Mouse (Mus musculus) heart, embryonic 15.5 days (tissue): ENCODE measurements around the gene Igf2bp3. TPM values are rescaled to one million over a fixed set of nuclear protein-coding genes. Genes with fewer than 3 reads are reported as not detected.

Source experiments
- ATAC-seq: fragments of 200-750 bp; cut with Nextera tagmentation; replicated peaks from 2 replicates; pipeline ENCODE4 v1.8.0; 2017; ENCODE audit warnings: low read depth, moderate TSS enrichment; ENCODE audit not compliant: insufficient number of reproducible peaks, insufficient read depth, low FRiP score
- H3K27ac ChIP-seq: fragments of 300-500 bp; sonication (generic); 2 replicates; pipeline ENCODE4 v1.5.1; 2015; ENCODE audit warnings: mild to moderate bottlenecking, inconsistent platforms
- H3K27me3 ChIP-seq: fragments of 300-500 bp; sonication (generic); 2 replicates; pipeline ENCODE4 v1.6.1; 2015; ENCODE audit warnings: inconsistent platforms
- H3K36me3 ChIP-seq: fragments of 300-500 bp; sonication (generic); 2 replicates; pipeline ENCODE4 v1.6.1; 2015; ENCODE audit warnings: mild to moderate bottlenecking, inconsistent platforms
- H3K4me1 ChIP-seq: fragments of 300-500 bp; sonication (generic); replicated peaks from 2 replicates; pipeline ENCODE4 v1.6.1; 2015; ENCODE audit warnings: inconsistent platforms
- H3K4me2 ChIP-seq: fragments of 300-500 bp; sonication (generic); 2 replicates; pipeline ENCODE4 v1.6.1; 2015; ENCODE audit warnings: inconsistent platforms, mild to moderate bottlenecking, moderate library complexity
- H3K4me3 ChIP-seq: fragments of 300-500 bp; sonication (generic); 2 replicates; pipeline ENCODE4 v1.5.1; 2015; ENCODE audit warnings: mild to moderate bottlenecking, inconsistent platforms
- H3K9ac ChIP-seq: fragments of 300-500 bp; sonication (generic); 2 replicates; pipeline ENCODE4 v1.6.1; 2015; ENCODE audit warnings: mild to moderate bottlenecking, inconsistent platforms
- H3K9me3 ChIP-seq: fragments of 300-500 bp; sonication (generic); replicated peaks from 2 replicates; pipeline ENCODE4 v1.6.1; 2016; ENCODE audit warnings: inconsistent platforms
- WGBS: fragments of 180-500 bp; shearing (Covaris S2); methylation state at CpG from one replicate; pipeline ENCODE4 v1.1.7; 2015; ENCODE audit warnings: mixed read lengths; 5-methylcytosine and 5-hydroxymethylcytosine counted together
- polyA plus RNA-seq: library from polyadenylated mRNA; unstranded; fragments of >200 nt; fragmentation: Nextera tagmentation; extraction: Ambion mirVana; gene quantifications from 2 replicates; pipeline ENCODE4 v1.2.1, GENCODE M21; 2015

Gene Igf2bp3
- polyA plus RNA-seq, 1 experiment from 2014 or later, result 33.0 TPM

DNA sequence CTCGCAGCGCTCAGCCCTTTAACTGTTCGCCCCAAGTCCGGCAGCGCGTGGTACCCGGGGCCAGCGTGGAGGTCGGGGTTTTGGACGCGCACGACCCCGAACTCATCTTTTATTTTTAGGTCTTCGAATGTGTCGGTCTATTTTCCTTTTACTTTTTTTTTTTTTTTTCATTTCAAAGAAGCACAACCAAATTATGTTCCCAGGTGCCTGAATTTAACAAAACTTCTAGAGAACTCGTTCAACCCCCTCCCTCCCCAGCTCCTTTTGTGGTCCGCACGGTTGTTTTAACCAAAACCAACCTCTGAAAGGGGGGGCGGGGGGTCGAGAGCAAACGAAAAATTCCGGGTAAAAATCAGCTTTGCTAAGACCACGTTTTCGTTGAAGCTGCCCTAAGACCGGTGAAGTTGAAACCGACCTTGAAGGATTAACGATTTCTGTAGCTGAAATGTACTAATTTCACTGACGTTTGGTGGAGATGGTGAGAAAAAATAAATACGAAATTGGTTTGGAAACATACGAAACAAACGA is 3.6 kb upstream of the Igf2bp3 start:
- Histone ChIP-seq H3K27ac (no peak overlapping the region; the same call in 1 of the 2 replicates), H3K4me3 (peak overlapping the region; percentile 78), H3K4me2 (peak overlapping the region; percentile 86), H3K9ac (peak overlapping the region; percentile 42; the same call in 1 of the 2 replicates), H3K4me1 (peaks cover 10% of the 10 kb centered on the region), H3K27me3 (no peaks in the 10 kb centered on the region), H3K36me3 (no peaks in the 10 kb centered on the region), H3K9me3 (no peaks in the 10 kb centered on the region)
- WGBS, result under 1% methylated on average over 31 of the region's 31 CpGs
- no peak for ATAC-seq

DNA sequence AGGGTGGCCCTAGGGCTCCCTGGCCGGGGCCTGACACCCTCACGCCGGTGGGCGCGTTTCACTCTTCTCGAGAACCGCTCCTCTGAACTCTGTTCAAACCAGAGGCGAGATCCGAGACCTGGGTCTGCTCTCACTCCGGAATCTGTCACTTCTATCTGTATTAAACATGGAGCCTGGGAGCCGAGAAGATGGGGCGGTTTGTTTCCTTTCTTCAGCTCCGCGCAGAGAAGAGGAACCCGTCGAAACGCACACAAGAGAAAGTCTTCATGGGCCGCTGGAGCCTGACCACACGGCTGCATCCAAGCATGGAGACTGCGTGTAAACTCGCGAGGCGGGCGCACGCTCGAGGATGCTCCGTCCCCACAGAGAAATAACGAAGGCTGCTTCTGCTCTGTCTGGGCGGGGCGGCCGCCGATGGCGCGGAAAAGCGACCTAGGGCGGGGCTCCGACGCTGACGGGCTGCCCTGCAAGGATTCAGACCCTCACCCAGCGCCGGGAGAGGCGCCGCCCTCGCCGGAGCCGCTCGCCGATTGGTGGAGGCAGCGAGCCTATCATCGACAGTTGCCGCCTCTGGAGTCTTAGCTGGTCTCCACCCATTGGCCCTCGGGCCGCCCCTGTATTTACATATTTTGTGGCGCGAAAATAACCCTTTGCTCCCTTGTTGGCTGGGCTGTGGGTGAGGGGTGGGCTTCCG is 3.0 kb upstream of the Igf2bp3 start:
- H3K27ac ChIP-seq, result peak overlapping the region; percentile 96
- under 1% methylated on average over 56 of the region's 56 CpGs for WGBS
- H3K4me3 ChIP-seq, result peak overlapping the region; percentile 78
- peak; percentile 87 for ATAC-seq
- H3K9ac ChIP-seq, result peak overlapping the region; percentile 72
- H3K27me3 ChIP-seq, result no peaks in the 10 kb centered on the region
- no peaks in the 10 kb centered on the region for H3K36me3 ChIP-seq
- H3K9me3 ChIP-seq, result no peaks in the 10 kb centered on the region
- H3K4me1 ChIP-seq, result peaks cover 16% of the 10 kb centered on the region
- peak overlapping the region; percentile 86 for H3K4me2 ChIP-seq

DNA sequence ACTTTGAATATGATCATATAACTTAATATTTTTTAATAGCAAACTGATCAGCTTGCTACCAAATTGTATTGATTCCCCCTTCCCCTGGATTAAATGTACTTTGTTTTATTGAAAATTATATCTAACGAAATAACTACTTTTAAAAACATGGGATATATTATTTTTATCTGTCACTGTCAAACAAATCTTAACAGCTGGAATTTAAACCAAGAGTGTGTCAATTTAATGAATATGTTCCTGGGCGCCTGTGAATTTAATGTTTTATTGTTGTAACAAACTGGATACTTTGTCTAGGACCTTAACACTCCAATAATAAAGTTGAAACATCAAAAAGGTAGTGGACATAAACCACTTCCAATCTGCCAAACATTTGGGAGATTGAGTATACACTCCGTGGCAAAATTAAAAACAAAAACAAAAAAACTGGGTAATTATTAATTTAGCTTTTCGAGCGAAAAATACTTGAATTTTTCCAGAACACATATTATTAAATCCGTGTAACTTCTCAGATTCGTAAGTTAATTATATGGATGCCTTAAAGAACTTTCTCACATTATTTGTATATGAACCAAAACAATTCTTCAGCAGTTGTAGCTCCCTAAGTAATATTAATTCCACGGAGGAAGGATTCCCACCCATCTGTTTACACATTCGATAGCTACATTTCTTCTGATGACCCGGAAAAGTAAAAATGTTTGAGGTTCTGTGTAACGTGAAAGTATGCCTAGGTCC is 2.2 kb upstream of the Igf2bp3 start:
- H3K9ac ChIP-seq, result peak overlapping the region; percentile 72
- peak overlapping the region; percentile 86 for H3K4me2 ChIP-seq
- 7% methylated on average over 11 of the region's 11 CpGs for WGBS
- H3K27me3 ChIP-seq, result no peaks in the 10 kb centered on the region
- H3K9me3 ChIP-seq, result no peaks in the 10 kb centered on the region
- H3K27ac ChIP-seq, result peak overlapping the region; percentile 96
- peaks cover 22% of the 10 kb centered on the region for H3K4me1 ChIP-seq
- H3K36me3 ChIP-seq, result no peaks in the 10 kb centered on the region
- H3K4me3 ChIP-seq, result peak overlapping the region; percentile 78
- no peak for ATAC-seq

DNA sequence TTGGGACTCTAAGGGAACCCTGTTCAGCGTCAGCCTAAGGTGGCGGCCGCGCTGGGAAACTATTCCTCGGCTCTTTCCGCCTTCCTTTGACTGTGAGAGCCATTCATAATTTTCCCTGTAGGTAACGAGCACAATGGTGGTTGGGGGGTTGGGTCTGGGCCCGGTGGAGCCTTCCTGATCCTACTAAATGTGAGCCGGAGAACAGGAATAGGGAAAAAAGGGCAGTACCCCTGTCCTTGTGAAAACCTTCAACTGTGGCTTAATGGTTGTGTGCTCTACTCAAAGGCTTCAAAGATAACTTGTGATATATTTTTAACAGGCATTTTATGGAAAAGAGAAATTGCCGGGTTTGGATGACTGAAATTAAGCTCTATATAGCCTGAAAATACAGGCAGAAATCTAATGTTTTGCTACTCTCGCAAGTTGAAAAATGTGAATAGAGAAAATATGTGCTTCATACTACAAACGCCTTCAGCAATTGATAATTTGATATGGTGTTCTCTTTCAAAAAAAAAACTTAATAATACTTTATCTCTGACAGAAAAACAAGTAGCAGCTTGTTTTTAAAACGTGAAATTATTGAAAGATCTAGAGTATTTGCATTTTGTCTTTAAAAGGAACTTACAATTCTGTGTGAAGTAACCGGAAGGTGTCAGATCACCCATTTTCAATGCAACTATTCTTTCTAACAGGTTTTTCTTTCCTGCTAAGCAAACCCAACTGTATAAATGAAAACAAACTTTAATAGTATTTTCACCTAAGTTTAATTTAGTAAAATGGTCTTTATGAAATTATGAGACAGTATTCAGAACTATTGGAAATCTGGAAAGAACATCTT is 1.2 kb upstream of the Igf2bp3 start:
- peak; percentile 0; the same call in 1 of the 2 replicates for ATAC-seq

DNA sequence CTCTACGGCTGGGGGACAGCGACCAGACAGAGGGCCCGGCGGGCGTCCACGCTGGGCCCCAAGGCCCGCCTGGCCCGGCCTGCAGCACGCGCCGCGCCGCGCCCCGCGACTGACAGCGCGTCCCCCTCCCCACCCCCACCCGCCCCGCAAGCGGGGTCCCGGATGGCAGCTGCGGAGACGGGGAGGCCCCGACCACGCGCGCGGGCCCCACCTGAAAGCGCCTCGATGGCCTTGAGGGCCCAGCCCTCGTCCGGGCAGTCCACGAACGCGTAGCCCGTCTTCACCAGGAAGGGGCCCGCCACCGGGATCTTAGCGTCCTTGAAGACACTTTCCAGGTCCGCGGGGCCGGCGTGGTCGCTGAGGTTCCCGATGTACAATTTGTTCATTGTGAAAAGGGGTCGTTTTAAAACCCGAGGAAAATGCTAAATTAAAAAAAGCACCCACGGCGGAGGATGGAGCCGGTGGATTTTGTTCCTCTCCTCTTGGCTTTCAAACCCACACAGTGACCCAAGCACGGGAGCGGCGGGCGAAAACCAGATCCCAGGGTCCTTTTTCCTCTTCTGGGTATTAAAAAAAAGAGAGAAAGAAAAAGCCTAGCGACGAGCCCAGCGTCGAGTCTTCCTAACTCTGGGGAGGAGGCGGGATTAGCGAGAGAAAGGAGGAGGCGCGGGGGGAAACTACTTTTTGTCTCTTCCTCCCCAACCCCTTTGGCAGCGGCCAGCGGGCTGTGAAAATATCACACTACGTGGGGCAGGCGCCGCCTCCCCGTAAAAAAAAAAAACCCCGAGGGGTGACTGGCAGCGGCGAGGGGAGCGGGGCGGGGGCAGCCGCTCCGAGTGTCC is 450 bp downstream of the Igf2bp3 start:
- Histone ChIP-seq H3K27me3 (no peaks in the 10 kb centered on the region), H3K4me1 (peaks cover 38% of the 10 kb centered on the region), H3K4me2 (peak overlapping the region; percentile 92), H3K9ac (peak overlapping the region; percentile 89), H3K9me3 (no peaks in the 10 kb centered on the region), H3K27ac (peak overlapping the region; percentile 97), H3K36me3 (no peaks in the 10 kb centered on the region), H3K4me3 (peak overlapping the region; percentile 84)
- ATAC-seq, result 0 out of 2 replicates have a peak, but pooled peaks have one; percentile 2
- under 1% methylated on average over 74 of the region's 76 CpGs for WGBS

More for the DNA sequence above, 1.2 kb upstream of the Igf2bp3 start:
- peaks cover 27% of the 10 kb centered on the region for H3K4me1 ChIP-seq
- H3K27ac ChIP-seq, result peak overlapping the region; percentile 97
- no peaks in the 10 kb centered on the region for H3K27me3 ChIP-seq
- WGBS, result 3% methylated on average over 14 of the region's 14 CpGs
- H3K36me3 ChIP-seq, result no peaks in the 10 kb centered on the region
- peak overlapping the region; percentile 92 for H3K4me2 ChIP-seq
- no peaks in the 10 kb centered on the region for H3K9me3 ChIP-seq
- H3K9ac ChIP-seq, result peak overlapping the region; percentile 89
- H3K4me3 ChIP-seq, result peak overlapping the region; percentile 84

DNA sequence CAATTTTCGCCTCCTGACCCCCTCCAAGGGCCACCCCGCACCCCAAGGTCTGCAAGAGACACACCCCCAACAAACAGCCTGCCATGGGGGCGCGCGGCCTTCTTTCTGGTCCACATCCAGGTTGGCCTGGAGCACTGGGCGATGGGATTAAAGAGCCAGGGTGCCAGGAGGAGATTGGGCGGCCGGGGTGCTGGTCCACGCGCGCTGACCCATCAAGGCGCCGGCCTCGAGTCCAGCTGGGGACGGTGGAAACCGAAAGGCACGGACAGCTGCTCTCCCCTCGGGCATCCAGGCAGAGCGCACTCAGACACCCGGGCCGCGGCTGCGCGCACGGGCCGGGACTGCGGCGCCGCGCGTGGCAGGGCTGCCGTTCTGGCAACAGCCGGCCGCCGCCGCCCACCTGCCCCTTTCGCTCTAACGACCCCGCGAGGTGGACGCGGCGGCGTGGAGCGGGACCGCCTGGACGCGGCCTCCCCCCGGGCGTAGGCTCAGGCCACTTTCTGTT is 1.1 kb downstream of the Igf2bp3 start:
- H3K4me2 ChIP-seq, result peak overlapping the region; percentile 92
- peaks cover 44% of the 10 kb centered on the region for H3K4me1 ChIP-seq
- H3K9ac ChIP-seq, result peak overlapping the region; percentile 89
- H3K4me3 ChIP-seq, result peak overlapping the region; percentile 84
- WGBS, result under 1% methylated on average over 41 of the region's 50 CpGs
- no peaks in the 10 kb centered on the region for H3K27me3 ChIP-seq
- H3K36me3 ChIP-seq, result no peaks in the 10 kb centered on the region
- ATAC-seq, result no peak; the same call in 1 of the 2 replicates
- H3K9me3 ChIP-seq, result no peaks in the 10 kb centered on the region
- H3K27ac ChIP-seq, result peak overlapping the region; percentile 97

DNA sequence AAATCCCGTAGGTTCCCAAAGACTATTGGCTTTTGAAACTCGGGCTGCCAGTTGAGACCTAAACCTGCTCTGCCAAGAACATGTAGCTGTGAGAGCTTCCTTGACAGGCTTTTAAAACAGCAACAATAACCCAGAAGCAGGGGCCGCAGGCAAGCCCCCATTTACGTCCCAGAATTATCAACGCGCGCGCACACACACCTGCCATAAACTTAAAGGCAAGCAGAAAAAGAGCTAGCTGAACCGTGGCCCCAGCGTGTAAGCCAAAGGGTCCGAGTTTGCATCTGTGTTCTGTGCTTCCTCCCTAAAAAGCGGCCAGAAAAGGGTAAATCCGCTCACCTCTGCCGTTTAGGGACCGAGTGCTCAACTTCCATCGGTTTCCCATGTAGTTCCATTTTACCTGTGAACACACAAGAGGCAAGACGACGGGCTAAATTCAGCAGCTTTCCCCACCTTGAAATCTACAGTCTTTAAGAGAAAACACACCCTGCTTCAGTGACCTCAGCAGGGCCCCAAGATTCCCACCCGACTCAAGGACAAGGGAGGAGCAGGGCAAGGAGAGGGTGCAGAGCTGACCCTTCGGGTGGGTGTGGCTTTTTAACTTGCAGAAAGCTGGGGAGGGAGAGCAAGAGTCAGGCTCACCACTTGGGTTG is 1.7 kb downstream of the Igf2bp3 start:
- Histone ChIP-seq H3K27ac (peak overlapping the region; percentile 97), H3K4me1 (peaks cover 47% of the 10 kb centered on the region), H3K9me3 (no peaks in the 10 kb centered on the region), H3K4me2 (peak overlapping the region; percentile 92), H3K9ac (peak overlapping the region; percentile 89), H3K27me3 (no peaks in the 10 kb centered on the region), H3K36me3 (no peaks in the 10 kb centered on the region), H3K4me3 (peak overlapping the region; percentile 84)
- WGBS, result 8% methylated on average over 20 of the region's 20 CpGs
- no peak for ATAC-seq

DNA sequence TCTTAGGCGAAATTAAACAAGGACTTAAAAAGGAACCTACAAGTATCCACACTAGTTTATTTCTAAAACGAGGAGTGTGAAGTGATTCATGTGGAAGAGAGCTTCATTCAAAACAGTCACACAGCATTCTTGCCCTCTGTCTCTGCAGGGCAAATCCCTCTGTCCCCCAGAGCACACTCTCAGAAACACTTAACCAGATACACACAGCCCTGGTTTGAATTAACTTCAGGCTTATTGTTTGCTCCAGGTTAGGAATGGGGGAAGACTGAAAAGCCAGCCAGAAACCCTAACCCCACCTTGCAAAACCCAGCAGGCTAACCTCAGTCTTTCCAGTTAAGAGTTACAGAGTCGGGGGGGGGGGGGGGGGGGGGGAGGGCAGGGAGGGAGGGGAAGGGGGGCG is 2.6 kb downstream of the Igf2bp3 start:
- peaks cover 52% of the 10 kb centered on the region for H3K4me1 ChIP-seq
- no peaks in the 10 kb centered on the region for H3K9me3 ChIP-seq
- H3K27me3 ChIP-seq, result no peaks in the 10 kb centered on the region
- WGBS, result 19% methylated on average over 3 of the region's 4 CpGs
- no peak for ATAC-seq
- peak overlapping the region; percentile 92 for H3K4me2 ChIP-seq
- H3K36me3 ChIP-seq, result no peaks in the 10 kb centered on the region
- H3K4me3 ChIP-seq, result peak overlapping the region; percentile 84; the same call in 1 of the 2 replicates
- peak overlapping the region; percentile 97; the same call in 1 of the 2 replicates for H3K27ac ChIP-seq
- no peak overlapping the region for H3K9ac ChIP-seq

DNA sequence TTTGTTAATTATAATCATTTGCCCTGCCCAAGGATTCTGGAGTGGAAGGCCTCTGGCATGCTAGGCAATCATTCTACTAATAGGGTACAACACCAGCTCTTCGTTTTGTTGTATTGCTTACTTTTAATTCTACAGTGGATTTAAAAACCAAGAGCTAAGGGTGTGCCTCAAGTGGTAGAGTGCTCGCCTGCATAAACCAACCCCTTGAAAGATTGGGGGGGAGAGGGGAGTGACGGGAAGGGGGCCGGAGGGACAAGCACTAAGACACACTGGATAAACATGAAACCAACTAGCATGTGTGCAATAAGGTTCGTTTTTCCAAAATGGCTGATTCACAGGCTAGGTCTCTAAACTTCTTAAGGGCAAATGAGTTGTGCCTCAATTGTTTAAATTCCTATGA is 3.2 kb downstream of the Igf2bp3 start:
- H3K4me2 ChIP-seq, result peak overlapping the region; percentile 27; the same call in 1 of the 2 replicates

More for the DNA sequence above, 3.2 kb downstream of the Igf2bp3 start:
- no peaks in the 10 kb centered on the region for H3K36me3 ChIP-seq
- ATAC-seq, result no peak
- H3K9ac ChIP-seq, result no peak overlapping the region
- H3K27me3 ChIP-seq, result no peaks in the 10 kb centered on the region
- H3K4me3 ChIP-seq, result no peak overlapping the region
- 43% methylated on average over 5 of the region's 5 CpGs for WGBS
- H3K4me1 ChIP-seq, result peaks cover 55% of the 10 kb centered on the region
- peak overlapping the region; percentile 68 for H3K27ac ChIP-seq
- no peaks in the 10 kb centered on the region for H3K9me3 ChIP-seq
